Mouse (Mus musculus): Measurements from ENCODE around the gene Slc19a1. TPM values are rescaled to one million over a fixed set of nuclear protein-coding genes. Genes with fewer than 3 reads are reported as not detected.
A peak's percentile ranks its signal among the peaks of the same experiment; 100 is the strongest.

Slc19a1 gene
- polyA plus RNA-seq, 1 experiment from 2014 or later: 37.9 TPM

GRCm38 (mm10) chr10:77017061-77017460 lies 15.0 kb upstream of the Slc19a1 start:
- Histone ChIP-seq H3K4me3 (replicated peaks) (no peak overlapping the region), H3K4me1 (peaks cover 7% of the 10 kb centered on the region; the same call in 1 of the 2 replicates), H3K9me3 (replicated peaks) (no peaks in the 10 kb centered on the region), H3K9ac (replicated peaks) (no peak overlapping the region), H3K27ac (replicated peaks) (no peak overlapping the region; the same call in 1 of the 2 replicates), H3K36me3 (no peaks in the 10 kb centered on the region), H3K4me2 (no peak overlapping the region), H3K27me3 (replicated peaks) (no peaks in the 10 kb centered on the region)
- WGBS: 74% methylated on average over 2 of the region's 2 CpGs
- no peak for ATAC-seq (ENCODE audit: low FRiP score)

DNA sequence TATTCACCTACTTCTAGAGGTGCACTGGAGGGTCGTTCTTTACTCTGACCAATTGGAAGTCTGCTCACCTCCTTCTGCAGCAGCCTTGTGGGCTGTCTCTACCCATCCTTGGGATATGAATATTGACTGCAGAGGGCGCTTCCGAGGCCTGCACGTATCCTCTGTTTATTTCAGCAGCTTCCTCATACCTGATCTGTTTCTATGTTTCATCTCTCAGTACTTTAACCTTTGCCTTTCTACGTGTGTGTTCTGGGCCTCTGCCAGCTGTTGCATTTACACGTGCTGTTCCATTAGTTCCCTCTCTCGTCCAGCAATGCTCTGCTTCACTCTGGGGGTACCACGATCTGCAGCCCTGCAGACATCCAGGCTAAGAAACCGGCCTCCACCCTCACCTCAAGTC lies 14.4 kb upstream of the Slc19a1 start:
- 0 out of 2 replicates have a peak, but pooled peaks have one; percentile 6 for ATAC-seq (ENCODE audit: low FRiP score)
- Histone ChIP-seq H3K4me3 (replicated peaks) (no peak overlapping the region), H3K9me3 (replicated peaks) (no peaks in the 10 kb centered on the region), H3K27ac (replicated peaks) (no peak overlapping the region), H3K9ac (replicated peaks) (no peak overlapping the region), H3K36me3 (no peaks in the 10 kb centered on the region), H3K4me2 (no peak overlapping the region), H3K4me1 (peaks cover 7% of the 10 kb centered on the region; the same call in 1 of the 2 replicates), H3K27me3 (replicated peaks) (no peaks in the 10 kb centered on the region)
- 71% methylated on average over 9 of the region's 9 CpGs for WGBS

- Histone ChIP-seq H3K4me3 (replicated peaks) (0 out of 2 replicates have a peak overlapping the region, but pooled peaks have one; percentile 13), H3K4me1 (peaks cover 7% of the 10 kb centered on the region; the same call in 1 of the 2 replicates), H3K9me3 (replicated peaks) (no peaks in the 10 kb centered on the region), H3K27me3 (replicated peaks) (no peaks in the 10 kb centered on the region), H3K36me3 (no peaks in the 10 kb centered on the region), H3K4me2 (peak overlapping the region; percentile 37), H3K9ac (replicated peaks) (no peak overlapping the region), H3K27ac (replicated peaks) (no peak overlapping the region)
- WGBS: 35% methylated on average over 17 of the region's 17 CpGs
- peak; percentile 28; the same call in 1 of the 2 replicates for ATAC-seq (ENCODE audit: low FRiP score)
These were observed 10.5 kb upstream of the Slc19a1 start for GRCm38 (mm10) chr10:77021399-77022052.

DNA sequence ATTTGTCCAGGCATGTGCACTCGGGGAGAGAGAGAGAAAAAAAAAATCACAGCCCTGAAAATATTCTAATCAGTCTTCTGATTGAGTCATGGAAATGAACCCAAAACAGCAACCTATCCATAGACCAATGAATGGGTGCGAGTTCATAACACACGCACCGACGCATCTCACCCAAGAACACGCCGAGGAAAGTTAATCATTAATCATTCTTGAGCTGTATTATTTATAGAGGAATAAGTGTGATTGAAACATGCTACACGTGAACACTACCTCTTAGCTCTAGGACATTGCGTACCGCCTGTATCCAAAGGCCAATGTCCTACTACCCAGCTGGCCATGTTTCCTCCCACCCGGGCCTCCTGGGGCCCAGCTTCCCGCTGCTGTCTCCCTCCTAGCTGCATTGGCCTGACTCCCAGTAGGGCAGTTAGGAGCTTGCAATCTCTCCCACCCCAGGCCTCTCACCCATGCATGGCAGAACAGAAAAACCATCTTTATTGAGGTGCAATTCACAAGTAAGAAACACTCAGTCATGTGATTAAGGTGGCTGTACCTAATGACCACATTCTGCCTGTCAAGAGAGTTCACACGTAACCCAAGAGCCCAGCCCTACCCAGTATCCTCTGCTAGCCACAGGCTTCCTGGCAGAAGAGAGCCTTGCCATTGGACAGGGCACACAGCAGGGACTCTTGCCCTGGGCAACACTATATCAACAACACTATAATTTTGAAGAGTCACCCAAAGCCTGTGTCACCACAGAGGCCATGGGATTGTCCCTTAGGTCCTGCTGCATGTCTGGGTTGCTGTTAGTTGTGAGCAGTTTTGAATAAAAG lies 9.5 kb upstream of the Slc19a1 start:
- no peak for ATAC-seq (ENCODE audit: low FRiP score)
- Histone ChIP-seq H3K36me3 (no peaks in the 10 kb centered on the region), H3K9me3 (replicated peaks) (no peaks in the 10 kb centered on the region), H3K27me3 (replicated peaks) (no peaks in the 10 kb centered on the region), H3K27ac (replicated peaks) (no peak overlapping the region), H3K9ac (replicated peaks) (no peak overlapping the region), H3K4me1 (peaks cover 7% of the 10 kb centered on the region; the same call in 1 of the 2 replicates), H3K4me3 (replicated peaks) (no peak overlapping the region), H3K4me2 (no peak overlapping the region)
- WGBS: 80% methylated on average over 13 of the region's 13 CpGs

GRCm38 (mm10) chr10:77024231-77024630 lies 7.8 kb upstream of the Slc19a1 start:
- no peaks in the 10 kb centered on the region for H3K36me3 ChIP-seq
- H3K4me1 ChIP-seq: 0 out of 2 replicates have a peak, but pooled peaks cover 7% of the 10 kb centered on the region
- no peaks in the 10 kb centered on the region for H3K9me3 ChIP-seq (replicated peaks)
- H3K9ac ChIP-seq (replicated peaks): no peak overlapping the region
- H3K27ac ChIP-seq (replicated peaks): no peak overlapping the region
- H3K4me3 ChIP-seq (replicated peaks): no peak overlapping the region
- ATAC-seq (ENCODE audit: low FRiP score): no peak
- no peaks in the 10 kb centered on the region for H3K27me3 ChIP-seq (replicated peaks)
- 84% methylated on average over 5 of the region's 5 CpGs for WGBS
- H3K4me2 ChIP-seq: no peak overlapping the region

DNA sequence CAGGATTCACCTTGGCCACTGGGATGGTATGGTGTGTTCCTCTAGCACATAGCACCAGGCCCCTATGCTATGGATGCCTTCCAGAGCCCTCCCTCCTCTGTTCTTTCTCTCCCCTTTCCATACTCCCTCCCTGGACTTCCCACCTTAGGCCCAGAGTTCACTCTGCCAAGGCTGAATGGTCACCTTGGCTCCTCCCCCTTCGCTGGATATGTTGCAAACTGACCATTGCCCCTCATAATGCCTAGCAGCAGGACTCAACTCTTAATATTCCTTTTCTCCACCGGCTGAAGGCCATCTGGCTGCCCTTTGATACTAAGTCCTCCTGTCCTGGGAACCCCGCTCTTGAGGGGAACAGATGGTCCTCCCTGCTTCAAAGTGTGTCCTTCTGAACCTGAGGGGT lies 5.1 kb upstream of the Slc19a1 start:
- H3K9me3 ChIP-seq (replicated peaks): no peaks in the 10 kb centered on the region
- no peak overlapping the region for H3K4me2 ChIP-seq
- no peak overlapping the region for H3K4me3 ChIP-seq (replicated peaks)
- H3K4me1 ChIP-seq: peaks cover under 1% of the 10 kb centered on the region
- H3K27me3 ChIP-seq (replicated peaks): no peaks in the 10 kb centered on the region
- ATAC-seq (ENCODE audit: low FRiP score): no peak
- no peak overlapping the region for H3K27ac ChIP-seq (replicated peaks)
- no peak overlapping the region for H3K9ac ChIP-seq (replicated peaks)
- H3K36me3 ChIP-seq: no peaks in the 10 kb centered on the region
- 79% methylated on average over 3 of the region's 3 CpGs for WGBS

- no peak overlapping the region for H3K27ac ChIP-seq (replicated peaks)
- H3K27me3 ChIP-seq (replicated peaks): no peaks in the 10 kb centered on the region
- no peak overlapping the region for H3K9ac ChIP-seq (replicated peaks)
- WGBS: 81% methylated on average over 6 of the region's 6 CpGs
- H3K9me3 ChIP-seq (replicated peaks): no peaks in the 10 kb centered on the region
- peaks cover 10% of the 10 kb centered on the region for H3K4me1 ChIP-seq
- H3K4me3 ChIP-seq (replicated peaks): no peak overlapping the region
- H3K4me2 ChIP-seq: no peak overlapping the region
- no peak for ATAC-seq (ENCODE audit: low FRiP score)
- H3K36me3 ChIP-seq: no peaks in the 10 kb centered on the region
These were observed 3.2 kb upstream of the Slc19a1 start for GRCm38 (mm10) chr10:77028782-77029296.

DNA sequence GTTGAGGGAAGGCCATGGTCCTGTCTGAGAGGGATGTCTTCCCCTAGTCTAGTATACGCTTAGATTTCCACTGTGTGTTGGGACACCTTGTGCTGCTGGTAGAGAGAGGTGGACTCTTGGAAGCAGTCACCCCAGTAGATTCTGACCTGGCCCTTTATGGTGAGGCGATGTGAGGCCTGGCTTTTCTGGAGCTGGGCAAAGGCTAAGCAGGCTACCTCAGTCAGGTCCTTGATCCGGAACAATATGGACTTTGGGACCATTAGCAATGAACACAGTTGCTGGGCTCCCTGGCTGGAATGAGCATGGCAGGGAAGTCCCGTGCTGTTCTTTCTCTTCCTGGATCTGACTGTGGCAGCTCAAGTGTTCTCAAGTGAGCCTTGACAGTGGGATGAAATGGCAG lies 2.3 kb upstream of the Slc19a1 start:
- Histone ChIP-seq H3K4me2 (no peak overlapping the region), H3K9ac (replicated peaks) (no peak overlapping the region), H3K36me3 (no peaks in the 10 kb centered on the region), H3K4me1 (peaks cover 20% of the 10 kb centered on the region), H3K4me3 (replicated peaks) (no peak overlapping the region), H3K9me3 (replicated peaks) (no peaks in the 10 kb centered on the region), H3K27me3 (replicated peaks) (no peaks in the 10 kb centered on the region), H3K27ac (replicated peaks) (no peak overlapping the region)
- ATAC-seq (ENCODE audit: low FRiP score): no peak
- 92% methylated on average over 4 of the region's 4 CpGs for WGBS

DNA sequence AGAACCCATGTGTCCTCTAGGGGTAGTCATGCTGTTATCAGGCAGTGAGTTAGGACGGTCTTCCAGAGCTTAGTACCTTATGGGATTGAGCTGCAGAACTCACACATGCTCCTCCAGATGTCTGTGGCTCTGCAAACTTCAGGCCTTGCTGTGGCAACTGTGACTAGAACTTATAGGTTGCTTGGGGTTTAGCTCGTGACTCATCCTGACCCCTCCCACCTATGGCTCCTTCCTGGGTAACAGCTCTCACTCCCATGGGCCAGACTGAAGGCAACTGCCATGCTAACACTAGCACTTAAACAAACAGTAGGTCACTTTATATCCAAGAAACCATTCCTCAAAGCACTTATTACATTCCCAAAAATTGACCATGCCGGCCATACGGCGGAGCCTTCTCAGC lies 1.4 kb upstream of the Slc19a1 start:
- WGBS: 89% methylated on average over 5 of the region's 5 CpGs
- H3K27me3 ChIP-seq (replicated peaks): no peaks in the 10 kb centered on the region
- H3K4me2 ChIP-seq: no peak overlapping the region
- H3K36me3 ChIP-seq: no peaks in the 10 kb centered on the region
- H3K9ac ChIP-seq (replicated peaks): no peak overlapping the region
- H3K27ac ChIP-seq (replicated peaks): no peak overlapping the region
- H3K9me3 ChIP-seq (replicated peaks): no peaks in the 10 kb centered on the region
- no peak for ATAC-seq (ENCODE audit: low FRiP score)
- H3K4me1 ChIP-seq: peaks cover 28% of the 10 kb centered on the region
- no peak overlapping the region for H3K4me3 ChIP-seq (replicated peaks)

GRCm38 (mm10) chr10:77032591-77033322 lies 716 bp downstream of the Slc19a1 start:
- Histone ChIP-seq H3K27ac (replicated peaks) (peak overlapping the region; percentile 82), H3K9ac (replicated peaks) (peak overlapping the region; percentile 71), H3K4me2 (peak overlapping the region; percentile 89), H3K4me1 (peaks cover 34% of the 10 kb centered on the region), H3K27me3 (replicated peaks) (no peaks in the 10 kb centered on the region), H3K36me3 (no peaks in the 10 kb centered on the region), H3K9me3 (replicated peaks) (no peaks in the 10 kb centered on the region), H3K4me3 (replicated peaks) (peak overlapping the region; percentile 74)
- peak; percentile 97 for ATAC-seq (ENCODE audit: low FRiP score)
- WGBS: under 1% methylated on average over 49 of the region's 49 CpGs

GRCm38 (mm10) chr10:77033323-77034025 lies 1.4 kb downstream of the Slc19a1 start:
- under 1% methylated on average over 30 of the region's 30 CpGs for whole genome bisulfite sequencing
- H3K4me2 ChIP-seq: peak overlapping the region; percentile 89
- H3K4me3 ChIP-seq (replicated peaks): peak overlapping the region; percentile 74
- H3K4me1 ChIP-seq: peaks cover 34% of the 10 kb centered on the region
- no peaks in the 10 kb centered on the region for H3K9me3 ChIP-seq (replicated peaks)
- no peaks in the 10 kb centered on the region for H3K27me3 ChIP-seq (replicated peaks)
- H3K27ac ChIP-seq (replicated peaks): peak overlapping the region; percentile 77
- H3K9ac ChIP-seq (replicated peaks): peak overlapping the region; percentile 65
- H3K36me3 ChIP-seq: peaks cover 2% of the 10 kb centered on the region
- ATAC-seq (ENCODE audit: low FRiP score): peak; percentile 82

Data from neural tube, embryonic 15.5 days (tissue).